Mouse (Mus musculus): ENCODE data around the gene Scml4. TPM values are rescaled to one million over a fixed set of nuclear protein-coding genes. Genes with fewer than 3 reads are reported as not detected.

Scml4 gene
- total RNA-seq, 2 experiments from 2014 or later, result 3.7 to 5.6 TPM

DNA sequence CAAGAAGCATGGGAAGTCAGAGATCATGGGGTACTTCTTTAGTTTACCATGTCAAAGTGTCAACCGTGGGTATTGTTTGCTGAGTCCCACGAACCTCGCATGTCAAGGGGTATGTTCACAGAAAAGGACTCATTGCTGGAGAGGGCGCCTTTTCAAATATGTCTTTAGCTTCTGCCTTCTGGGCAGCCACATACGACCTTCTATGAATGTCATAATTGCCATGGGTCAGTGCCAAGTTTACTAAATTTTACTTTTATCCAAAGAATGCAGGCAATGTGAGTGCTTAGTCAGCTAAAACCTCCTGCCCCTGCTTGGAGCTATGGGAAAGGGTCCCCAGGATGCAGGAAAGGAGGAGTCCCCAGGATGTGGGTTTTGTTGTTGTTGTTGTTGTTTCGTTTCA is 116.4 kb downstream of the Scml4 start:
- H3K27ac ChIP-seq, result no peak overlapping the region
- H3K4me3 ChIP-seq, result no peak overlapping the region
- DNase-seq (ENCODE audit: low spot score in 2 of 2), result no peak
- no peak for TF ChIP-seq CTCF (conservative IDR thresholded peaks at IDR 0.05)

DNA sequence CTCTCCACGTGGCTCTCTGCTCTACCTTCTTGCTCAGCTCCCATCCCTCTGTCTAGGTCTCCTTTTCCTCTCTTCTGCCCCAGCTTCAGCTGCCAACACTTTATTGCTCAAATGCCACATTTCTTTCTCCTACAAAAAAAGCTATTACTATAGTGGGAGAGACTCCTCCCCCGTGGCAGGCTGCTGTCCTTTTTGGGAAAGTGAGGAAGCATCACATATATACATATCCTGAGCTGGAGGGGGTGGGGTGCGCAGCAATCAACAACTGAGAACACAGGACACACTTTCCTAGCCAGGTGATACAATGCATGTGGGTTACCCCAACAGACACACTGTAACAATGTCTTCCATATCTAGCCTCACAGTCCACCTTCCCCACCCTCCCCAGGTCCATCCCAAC is 118.2 kb downstream of the Scml4 start:
- TF ChIP-seq CTCF (conservative IDR thresholded peaks at IDR 0.05), result no peak
- H3K4me3 ChIP-seq, result no peak overlapping the region
- H3K27ac ChIP-seq, result no peak overlapping the region
- no peak for DNase-seq (ENCODE audit: low spot score in 2 of 2)

DNA sequence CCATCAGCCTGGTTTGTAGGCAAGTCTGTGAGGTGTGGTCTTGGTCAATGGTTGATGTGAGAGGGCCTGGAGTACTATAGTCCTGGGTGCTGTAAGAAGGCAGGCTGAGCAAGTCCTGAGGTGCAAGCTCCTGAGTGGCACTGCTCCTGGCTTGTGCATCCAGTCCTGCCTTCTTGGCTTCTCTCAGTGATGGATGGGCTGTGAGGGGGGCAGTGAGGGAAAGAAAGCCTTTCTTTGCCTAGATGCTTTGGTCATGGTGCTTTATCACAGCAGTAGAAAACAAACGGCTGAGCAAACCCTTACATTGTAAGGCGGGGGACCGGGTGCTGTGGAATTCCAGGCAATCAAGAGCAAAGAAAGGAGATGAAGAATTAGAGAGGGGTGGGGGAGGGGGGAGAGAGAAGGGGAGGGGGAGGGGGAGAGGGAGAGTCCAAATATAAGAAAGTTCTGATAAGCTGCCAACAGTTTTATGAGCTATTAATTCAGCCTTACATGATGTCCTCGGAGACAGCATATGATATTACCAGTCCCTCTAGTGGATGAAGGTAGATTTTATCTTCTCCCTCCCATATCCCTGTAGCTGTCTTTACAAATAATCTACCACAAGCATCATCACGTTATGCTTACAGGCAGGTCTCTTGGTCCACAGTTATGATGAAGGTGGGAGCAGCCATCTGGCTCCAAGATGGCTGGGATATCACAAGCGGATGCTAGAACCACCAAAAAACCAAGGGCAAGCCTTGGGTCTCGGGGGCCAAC is 121.0 kb downstream of the Scml4 start:
- no peak for DNase-seq (ENCODE audit: low spot score in 2 of 2)
- H3K27ac ChIP-seq, result no peak overlapping the region
- peak; percentile 66 for TF ChIP-seq CTCF (conservative IDR thresholded peaks at IDR 0.05)

DNA sequence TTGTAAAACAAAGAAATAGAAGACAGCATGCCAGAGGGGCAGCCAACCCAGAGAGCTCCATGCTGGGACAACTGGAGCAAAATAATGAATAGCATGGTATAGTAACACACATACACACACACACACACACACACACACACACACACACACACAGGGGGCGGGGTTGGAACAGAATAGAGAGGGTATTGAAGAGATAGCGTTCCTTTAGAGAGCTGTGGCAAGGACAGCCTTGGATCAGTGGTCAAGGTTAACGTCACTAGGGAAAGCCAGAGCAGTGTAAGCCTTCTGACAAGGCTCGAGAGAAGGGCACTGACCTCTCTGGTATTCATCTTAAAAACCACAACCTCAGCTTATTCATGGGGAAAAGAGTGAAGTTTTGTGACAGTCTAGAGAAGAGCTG is 124.7 kb downstream of the Scml4 start:
- no peak for TF ChIP-seq CTCF (conservative IDR thresholded peaks at IDR 0.05)
- H3K27ac ChIP-seq, result no peak overlapping the region
- no peak overlapping the region for H3K4me3 ChIP-seq
- DNase-seq (ENCODE audit: low spot score in 2 of 2), result no peak

More for the DNA sequence above, 121.0 kb downstream of the Scml4 start:
- no peak overlapping the region for H3K4me3 ChIP-seq

DNA sequence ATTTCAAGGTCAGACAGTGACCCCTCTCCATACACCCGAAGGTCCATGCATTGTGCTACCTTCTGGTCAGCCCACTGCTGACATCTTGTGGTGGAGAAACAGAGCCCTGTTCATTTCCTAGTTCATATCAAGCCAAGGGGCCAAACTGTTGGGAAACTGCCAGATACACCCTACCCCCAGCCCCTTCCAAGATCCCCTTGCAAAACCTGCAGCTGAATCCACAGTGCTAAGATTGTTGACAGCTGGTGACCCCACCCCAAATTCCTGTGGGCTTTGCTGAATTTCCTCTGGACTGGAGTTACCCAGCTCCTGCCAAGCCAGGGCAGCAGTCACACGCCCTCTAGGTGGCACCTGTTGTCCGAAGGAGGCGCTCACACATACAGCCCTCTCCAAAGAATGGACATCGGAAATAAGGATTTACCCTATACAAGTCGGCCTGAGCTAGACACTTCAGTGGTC is 127.5 kb downstream of the Scml4 start:
- no peak overlapping the region for H3K4me3 ChIP-seq
- no peak for DNase-seq (ENCODE audit: low spot score in 2 of 2)

DNA sequence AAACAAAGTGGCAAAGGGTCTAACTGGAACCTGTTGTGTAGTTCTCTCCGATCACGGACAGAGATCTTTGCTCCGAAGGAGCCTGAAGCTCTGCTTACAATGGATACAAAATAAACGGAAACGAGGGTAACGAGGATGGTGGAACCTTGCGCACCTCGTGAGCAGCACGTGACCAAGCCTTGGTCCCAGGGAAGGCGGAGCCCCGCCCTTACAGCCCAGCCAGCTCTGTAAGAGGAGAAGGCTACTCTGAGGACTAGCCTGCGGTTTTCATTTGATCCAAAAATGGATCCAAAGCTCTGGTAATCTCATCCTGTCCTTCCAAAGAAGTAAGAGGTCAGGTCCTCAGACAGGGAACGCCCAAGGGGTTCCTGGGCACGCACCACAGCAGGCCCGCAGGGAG is 128.5 kb downstream of the Scml4 start:
- no peak for TF ChIP-seq CTCF (conservative IDR thresholded peaks at IDR 0.05)
- no peak for DNase-seq (ENCODE audit: low spot score in 2 of 2)
- Histone ChIP-seq H3K4me3 (no peak overlapping the region), H3K27ac (no peak overlapping the region)

More for the DNA sequence above, 127.5 kb downstream of the Scml4 start:
- peak; percentile 73 for TF ChIP-seq CTCF (conservative IDR thresholded peaks at IDR 0.05)
- no peak overlapping the region for H3K27ac ChIP-seq

DNA sequence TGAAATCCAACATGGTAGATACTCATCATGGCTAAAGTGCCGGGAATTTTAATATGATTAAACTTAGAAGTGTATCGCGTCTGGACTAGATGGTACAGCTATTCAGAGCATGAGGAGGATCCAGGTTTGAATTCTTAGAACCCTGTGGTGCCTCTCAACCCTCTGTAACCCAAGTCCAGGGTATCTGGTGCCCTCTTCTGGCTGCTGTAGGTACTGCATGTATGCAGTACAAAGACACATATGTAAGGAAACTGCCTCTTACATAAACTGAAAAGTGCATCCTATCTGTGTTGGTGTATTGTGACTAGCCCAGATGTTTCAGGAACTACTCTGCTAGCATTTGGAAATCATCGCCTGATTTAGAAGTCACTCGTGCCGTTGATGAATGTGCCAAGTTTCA is 129.7 kb downstream of the Scml4 start:
- H3K4me3 ChIP-seq, result no peak overlapping the region
- H3K27ac ChIP-seq, result no peak overlapping the region
- peak; percentile 95 for TF ChIP-seq CTCF (conservative IDR thresholded peaks at IDR 0.05)
- DNase-seq (ENCODE audit: low spot score in 2 of 2), result peak in 1 of 2 experiments; percentile 57

DNA sequence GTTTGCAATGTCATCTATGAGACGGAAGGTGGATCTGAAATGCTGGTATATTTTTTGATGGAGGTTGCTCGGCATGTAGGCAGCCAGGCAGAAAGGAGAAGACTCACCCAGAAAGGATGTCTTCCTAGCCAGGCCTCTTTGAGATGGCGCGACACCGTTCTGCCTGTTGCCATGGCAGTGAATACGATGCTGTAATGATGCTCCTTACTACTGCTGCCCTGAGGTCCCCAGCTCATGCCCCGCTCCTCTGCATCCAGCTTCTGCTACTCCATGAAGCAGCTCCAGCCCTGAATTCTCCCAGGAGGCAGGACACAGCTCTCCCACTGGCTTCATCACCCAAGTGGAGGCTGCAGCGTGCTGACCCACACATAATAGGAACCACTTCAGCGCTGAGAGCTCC is 130.8 kb downstream of the Scml4 start:
- DNase-seq (ENCODE audit: low spot score in 2 of 2), result no peak
- TF ChIP-seq CTCF (conservative IDR thresholded peaks at IDR 0.05), result no peak
- H3K4me3 ChIP-seq, result no peak overlapping the region
- no peak overlapping the region for H3K27ac ChIP-seq

DNA sequence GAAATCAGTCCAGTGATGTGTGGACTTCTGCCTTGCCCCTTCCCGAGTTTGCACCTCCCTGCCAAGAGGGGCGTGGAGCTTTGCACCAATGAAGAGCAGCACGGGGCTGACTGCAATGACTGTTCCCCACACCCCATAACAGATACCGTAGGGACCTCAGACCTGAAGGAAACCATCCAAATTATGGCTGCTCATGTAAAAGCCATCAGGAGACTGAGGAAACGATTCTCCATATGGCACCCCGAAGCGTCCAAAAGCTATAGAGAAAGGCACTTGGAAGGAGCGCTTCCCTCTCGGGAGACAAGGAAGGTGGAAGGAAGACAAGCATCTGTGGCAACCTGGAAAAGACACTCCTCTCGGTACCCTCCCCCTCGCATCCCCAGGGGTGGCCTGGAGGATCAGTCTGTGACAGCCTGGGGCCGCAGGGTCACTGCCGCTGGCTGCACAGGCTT is 134.2 kb downstream of the Scml4 start:
- Histone ChIP-seq H3K4me3 (peak overlapping the region; percentile 26; the same call in 1 of the 2 replicates), H3K27ac (peak overlapping the region; percentile 53; the same call in 1 of the 2 replicates)
- no peak for DNase-seq (ENCODE audit: low spot score in 2 of 2)
- TF ChIP-seq CTCF (conservative IDR thresholded peaks at IDR 0.05), result no peak

DNA sequence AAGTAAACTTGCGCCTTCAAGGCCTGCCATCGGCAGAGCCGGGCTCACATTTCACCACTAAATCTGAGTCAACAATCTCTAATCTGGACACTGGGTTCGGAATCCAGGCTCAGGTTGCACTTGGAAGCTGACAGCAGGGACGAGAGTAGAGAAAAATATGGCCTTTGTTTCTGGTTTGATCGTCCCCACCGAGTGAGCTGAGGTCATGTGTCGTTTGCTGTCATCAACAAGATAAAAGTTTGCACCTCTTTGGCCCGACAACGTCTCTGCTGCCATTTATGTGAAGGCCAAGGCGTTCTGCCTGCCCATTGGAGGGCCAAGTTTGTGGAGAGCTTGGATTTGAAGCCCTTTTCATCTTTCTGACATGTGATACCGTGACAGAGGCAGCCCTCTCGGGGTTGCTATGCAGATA is 135.3 kb downstream of the Scml4 start:
- no peak overlapping the region for H3K4me3 ChIP-seq
- H3K27ac ChIP-seq, result no peak overlapping the region
- DNase-seq (ENCODE audit: low spot score in 2 of 2), result no peak
- TF ChIP-seq CTCF (conservative IDR thresholded peaks at IDR 0.05), result no peak

DNA sequence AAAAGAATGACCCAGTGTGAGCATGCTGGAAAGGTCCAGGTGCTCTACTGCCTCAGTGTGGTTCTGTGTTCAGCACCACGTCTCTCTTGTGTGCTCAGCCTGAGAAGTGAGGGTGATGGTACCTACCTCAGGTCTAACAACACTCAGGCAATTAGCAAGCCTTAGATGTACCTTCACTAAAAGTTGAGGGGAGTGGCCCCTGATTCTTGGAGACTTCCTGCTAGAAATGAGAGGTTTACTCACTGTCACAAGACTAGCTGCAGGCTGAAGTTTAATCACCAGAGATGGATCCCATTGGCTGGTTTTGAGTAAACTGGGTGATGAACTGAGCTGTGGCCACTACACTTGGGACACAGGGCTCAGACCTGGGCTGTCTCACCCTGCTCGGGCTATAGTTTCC is 137.1 kb downstream of the Scml4 start:
- no peak for DNase-seq (ENCODE audit: low spot score in 2 of 2)
- H3K27ac ChIP-seq, result no peak overlapping the region
- H3K4me3 ChIP-seq, result no peak overlapping the region
- TF ChIP-seq CTCF (conservative IDR thresholded peaks at IDR 0.05), result no peak

DNA sequence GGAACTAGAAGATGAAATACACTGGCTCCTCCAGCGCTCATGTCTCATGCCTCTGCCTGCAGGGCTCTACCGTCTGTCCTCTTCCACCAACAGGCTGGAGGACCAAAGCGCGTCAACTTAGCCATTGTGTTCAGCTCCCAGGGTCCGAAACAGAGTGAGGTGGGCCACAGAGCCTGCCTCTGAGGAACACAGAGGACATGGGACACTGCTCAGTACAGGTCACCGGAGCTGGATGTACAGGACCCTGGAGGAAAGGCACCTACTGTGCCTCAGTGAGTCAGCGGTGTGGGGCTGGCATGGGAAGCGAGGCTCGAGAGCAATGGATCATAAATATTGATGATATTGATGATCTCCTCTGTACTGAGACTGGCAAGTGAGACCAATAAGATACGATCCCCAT is 139.2 kb downstream of the Scml4 start:
- DNase-seq (ENCODE audit: low spot score in 2 of 2), result no peak
- Histone ChIP-seq H3K27ac (no peak overlapping the region), H3K4me3 (no peak overlapping the region)
- TF ChIP-seq CTCF (conservative IDR thresholded peaks at IDR 0.05), result no peak

DNA sequence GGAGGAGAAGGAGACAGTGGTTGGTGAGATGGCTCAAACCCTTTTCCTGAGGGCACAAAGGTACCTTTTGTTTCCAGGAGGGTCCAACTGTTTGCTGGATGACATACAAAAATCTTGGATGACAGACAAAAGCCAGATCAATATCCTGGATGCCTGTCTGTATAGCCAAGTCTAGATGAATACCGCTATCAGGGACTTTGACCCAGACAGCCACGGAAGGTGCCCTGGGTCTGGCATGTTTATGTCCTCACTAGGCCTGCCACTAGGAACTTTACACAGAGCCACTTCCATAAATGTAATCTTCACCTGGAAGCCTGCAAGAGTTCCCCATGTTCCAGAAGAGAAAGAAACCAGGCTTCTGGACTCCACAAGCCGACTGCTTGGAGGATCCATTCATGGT is 141.3 kb downstream of the Scml4 start:
- no peak overlapping the region for H3K27ac ChIP-seq
- no peak overlapping the region for H3K4me3 ChIP-seq
- no peak for DNase-seq (ENCODE audit: low spot score in 2 of 2)
- no peak for TF ChIP-seq CTCF (conservative IDR thresholded peaks at IDR 0.05)

DNA sequence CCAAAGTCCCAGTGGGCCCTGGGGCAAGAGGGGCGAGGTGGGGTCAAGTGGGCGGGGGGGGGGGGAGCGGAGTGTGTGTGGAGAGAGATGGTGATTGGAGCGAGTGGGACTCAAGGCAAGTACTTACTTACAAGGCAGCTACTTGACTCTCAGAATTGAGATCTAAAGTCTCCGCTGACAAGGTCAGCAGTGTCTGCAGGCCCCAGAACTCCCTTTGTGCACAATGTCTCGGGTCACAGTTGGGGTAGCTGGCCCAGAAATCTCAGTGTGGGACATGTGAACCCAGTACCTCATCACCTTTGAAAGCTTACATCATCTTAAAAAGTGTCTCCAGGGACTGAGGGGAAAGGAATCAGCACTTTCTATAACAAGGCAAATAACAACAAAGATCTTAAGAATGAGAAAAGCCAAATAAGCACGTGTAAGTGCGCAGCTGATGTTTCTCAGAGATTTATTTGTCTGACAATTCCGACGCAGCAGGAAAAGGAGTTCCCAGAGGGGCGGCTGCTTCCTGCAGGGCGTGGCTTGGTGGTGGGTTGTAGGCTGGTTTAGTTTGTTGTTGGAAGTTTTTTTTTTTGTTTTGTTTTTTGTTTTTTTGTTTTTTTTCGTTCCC is 142.0 kb downstream of the Scml4 start:
- TF ChIP-seq CTCF (conservative IDR thresholded peaks at IDR 0.05), result no peak
- Histone ChIP-seq H3K27ac (no peak overlapping the region), H3K4me3 (no peak overlapping the region; the same call in 1 of the 2 replicates)
- DNase-seq (ENCODE audit: low spot score in 2 of 2), result no peak

Measured in layer of hippocampus, adult 2 months (tissue).